Mouse (Mus musculus) urinary bladder, adult 2 months (tissue): Measurements from ENCODE around the gene Rab17. TPM values are rescaled to one million over a fixed set of nuclear protein-coding genes. Genes with fewer than 3 reads are reported as not detected.
A peak's percentile ranks its signal among the peaks of the same experiment; 100 is the strongest.

Experiments used
- DNase-seq: peaks from one replicate; pipeline ENCODE4 v3.0.0; 2022; ENCODE audit warnings: low spot score
- polyA plus RNA-seq: library from polyadenylated mRNA; depleted of rRNA; stranded (reverse); fragments of >200 nt; gene quantifications from 2 replicates; pipeline ENCODE4 v1.2.3, GENCODE M21; 2012

Gene Rab17
- polyA plus RNA-seq, 1 experiment, result 4.2 TPM

GRCm38 (mm10) chr1:90995916-90996315 lies 26.5 kb upstream of the Rab17 start:
- DNase-seq, result no peak

GRCm38 (mm10) chr1:90981346-90981745 lies 11.9 kb upstream of the Rab17 start:
- DNase-seq, result no peak

- DNase-seq, result no peak
Measured at GRCm38 (mm10) chr1:90980638-90981330, 11.3 kb upstream of the Rab17 start.

GRCm38 (mm10) chr1:90975960-90976359 lies 6.5 kb upstream of the Rab17 start:
- no peak for DNase-seq

GRCm38 (mm10) chr1:90974906-90975649 lies 5.6 kb upstream of the Rab17 start:
- DNase-seq, result peak; percentile 28

GRCm38 (mm10) chr1:90973574-90973911 lies 4.1 kb upstream of the Rab17 start:
- no peak for DNase-seq

GRCm38 (mm10) chr1:90972911-90973573 lies 3.6 kb upstream of the Rab17 start:
- peak; percentile 92 for DNase-seq

- DNase-seq, result no peak
Measured at GRCm38 (mm10) chr1:90969881-90970390, 475 bp upstream of the Rab17 start.

- no peak for DNase-seq
Measured at GRCm38 (mm10) chr1:90968649-90969048, 812 bp downstream of the Rab17 start.

GRCm38 (mm10) chr1:90967583-90967982 lies 1.9 kb downstream of the Rab17 start:
- no peak for DNase-seq

GRCm38 (mm10) chr1:90962994-90963393 lies 6.5 kb downstream of the Rab17 start:
- DNase-seq, result no peak

- DNase-seq, result no peak
Measured at GRCm38 (mm10) chr1:90962526-90962925, 6.9 kb downstream of the Rab17 start.

GRCm38 (mm10) chr1:90956245-90957096 lies 13.0 kb downstream of the Rab17 start:
- DNase-seq, result no peak

- no peak for DNase-seq
Measured at GRCm38 (mm10) chr1:90953688-90954087, 15.8 kb downstream of the Rab17 start.

GRCm38 (mm10) chr1:90952808-90953207 lies 16.7 kb downstream of the Rab17 start, which contains the start of gene Prlh:
Gene Prlh, plus strand, starts transcription at chr1:90953108.
- DNase-seq, result no peak

- no peak for DNase-seq
Measured at GRCm38 (mm10) chr1:90951670-90952069, 17.8 kb downstream of the Rab17 start.

GRCm38 (mm10) chr1:90949309-90949708 lies 20.2 kb downstream of the Rab17 start:
- no peak for DNase-seq

- no peak for DNase-seq
Measured at GRCm38 (mm10) chr1:90947252-90947651, 22.2 kb downstream of the Rab17 start.

- no peak for DNase-seq
Measured at GRCm38 (mm10) chr1:90945171-90945570, 24.3 kb downstream of the Rab17 start.

GRCm38 (mm10) chr1:90939980-90940379 lies 29.5 kb downstream of the Rab17 start:
- no peak for DNase-seq

- no peak for DNase-seq
Measured at GRCm38 (mm10) chr1:90936990-90937389, 32.5 kb downstream of the Rab17 start.

GRCm38 (mm10) chr1:90933001-90933400 lies 36.5 kb downstream of the Rab17 start:
- DNase-seq, result no peak
